Mouse (Mus musculus) hindbrain, embryonic 14.5 days (tissue): Measurements from ENCODE around the gene Prkn. TPM values are rescaled to one million over a fixed set of nuclear protein-coding genes. Genes with fewer than 3 reads are reported as not detected.
"Not testable (repeated sequence)": the region's sequence is repeated elsewhere in the genome, so short reads cannot be mapped to it uniquely, and the experiment has no call there.

ENCODE experiments used
- ATAC-seq: fragments of 200-750 bp; cut with Nextera tagmentation; 2 replicates; pipeline ENCODE4 v1.8.0; 2017; ENCODE audit warnings: moderate number of reproducible peaks, mild to moderate bottlenecking, moderate TSS enrichment, moderate library complexity; ENCODE audit not compliant: low FRiP score
- DNase-seq: peaks from one replicate; pipeline ENCODE4 v3.0.0-alpha.2; 2015; ENCODE audit warnings: low spot score
- H3K27ac ChIP-seq: fragments of 300-500 bp; sonication (generic); 2 replicates; pipeline ENCODE4 v1.5.1; 2014; ENCODE audit warnings: mild to moderate bottlenecking, moderate library complexity
- H3K27me3 ChIP-seq: fragments of 300-500 bp; sonication (generic); 2 replicates; pipeline ENCODE4 v1.6.1; 2014; ENCODE audit warnings: mild to moderate bottlenecking, low read length, mixed read lengths; ENCODE audit not compliant: control insufficient read depth, insufficient read depth
- H3K36me3 ChIP-seq: fragments of 300-500 bp; sonication (generic); replicated peaks from 2 replicates; pipeline ENCODE4 v1.6.1; 2014; ENCODE audit not compliant: control insufficient read depth, insufficient read depth
- H3K4me1 ChIP-seq: fragments of 300-500 bp; sonication (generic); replicated peaks from 2 replicates; pipeline ENCODE4 v1.6.1; 2014; ENCODE audit warnings: antibody characterized with exemption, low read length, mixed read lengths; ENCODE audit not compliant: control insufficient read depth, insufficient read depth
- H3K4me2 ChIP-seq: fragments of 300-500 bp; sonication (generic); replicated peaks from 2 replicates; pipeline ENCODE4 v1.6.1; 2014; ENCODE audit warnings: mild to moderate bottlenecking, moderate library complexity
- H3K4me3 ChIP-seq: fragments of 300-500 bp; sonication (generic); replicated peaks from 2 replicates; pipeline ENCODE4 v1.5.1; 2014; ENCODE audit warnings: mild to moderate bottlenecking, low read length
- H3K9ac ChIP-seq: fragments of 300-500 bp; sonication (generic); 2 replicates; pipeline ENCODE4 v1.6.1; 2014
- H3K9me3 ChIP-seq: fragments of 300-500 bp; sonication (generic); 2 replicates; pipeline ENCODE4 v1.6.1; 2016; ENCODE audit warnings: low read length; ENCODE audit not compliant: control insufficient read depth
- WGBS: fragments of 180-500 bp; shearing (Covaris S2); extraction: QIAGEN DNeasy Blood & Tissue Kit; methylation state at CpG from one replicate; pipeline ENCODE4 v1.1.7; 2014; 5-methylcytosine and 5-hydroxymethylcytosine counted together
- polyA plus RNA-seq: library from polyadenylated mRNA; unstranded; fragments of >200 nt; fragmentation: Nextera tagmentation; extraction: Ambion mirVana; gene quantifications from 2 replicates; pipeline ENCODE4 v1.2.1, GENCODE M21; 2014

Prkn gene
- polyA plus RNA-seq, 1 experiment from 2014 or later = 4.4 TPM

- H3K9ac ChIP-seq = no peak overlapping the region
- ATAC-seq (no peak), DNase-seq (no peak)
- no peaks in the 10 kb centered on the region for H3K9me3 ChIP-seq
- H3K36me3 ChIP-seq = no peaks in the 10 kb centered on the region
- no peak overlapping the region for H3K4me3 ChIP-seq
- WGBS = 89% methylated on average over 3 of the region's 3 CpGs
- no peaks in the 10 kb centered on the region for H3K27me3 ChIP-seq
- H3K27ac ChIP-seq = no peak overlapping the region
- no peak overlapping the region for H3K4me2 ChIP-seq
- H3K4me1 ChIP-seq = no peaks in the 10 kb centered on the region; the same call in 1 of the 2 replicates
These were observed 1154.1 kb downstream of the Prkn start for GRCm38 (mm10) chr17:11994252-11994651.

- 91% methylated on average over 3 of the region's 3 CpGs for WGBS
These were observed 1154.6 kb downstream of the Prkn start for GRCm38 (mm10) chr17:11994754-11995153.

GRCm38 (mm10) chr17:11995522-11995921, 1155.3 kb downstream of the Prkn start:
- H3K4me2 ChIP-seq = no peak overlapping the region
- no peak overlapping the region for H3K4me3 ChIP-seq
- 85% methylated on average over 3 of the region's 3 CpGs for WGBS
- H3K9ac ChIP-seq = no peak overlapping the region
- H3K9me3 ChIP-seq = no peaks in the 10 kb centered on the region
- ATAC-seq (no peak), DNase-seq (no peak)
- no peak overlapping the region for H3K27ac ChIP-seq
- no peaks in the 10 kb centered on the region; the same call in 1 of the 2 replicates for H3K4me1 ChIP-seq
- H3K27me3 ChIP-seq = no peaks in the 10 kb centered on the region
- H3K36me3 ChIP-seq = no peaks in the 10 kb centered on the region

More at GRCm38 (mm10) chr17:11994754-11995153, 1154.6 kb downstream of the Prkn start:
- not testable (repeated sequence) for ATAC-seq, H3K27me3 ChIP-seq, H3K4me3 ChIP-seq, H3K9ac ChIP-seq, H3K36me3 ChIP-seq, H3K4me1 ChIP-seq, H3K9me3 ChIP-seq, DNase-seq, H3K4me2 ChIP-seq, H3K27ac ChIP-seq

GRCm38 (mm10) chr17:11996311-11996710, 1156.1 kb downstream of the Prkn start:
- Histone ChIP-seq H3K36me3 (no peaks in the 10 kb centered on the region), H3K4me3 (no peak overlapping the region)
- ATAC-seq = no peak

GRCm38 (mm10) chr17:12000285-12000684, 1160.1 kb downstream of the Prkn start:
- no peak overlapping the region for H3K27ac ChIP-seq
- no peak overlapping the region for H3K4me3 ChIP-seq
- no peaks in the 10 kb centered on the region for H3K9me3 ChIP-seq
- DNase-seq (no peak), ATAC-seq (no peak)
- no peaks in the 10 kb centered on the region for H3K27me3 ChIP-seq
- H3K4me2 ChIP-seq = no peak overlapping the region
- no peaks in the 10 kb centered on the region for H3K36me3 ChIP-seq
- no peaks in the 10 kb centered on the region for H3K4me1 ChIP-seq
- WGBS = 65% methylated on average over 9 of the region's 9 CpGs
- no peak overlapping the region for H3K9ac ChIP-seq

More at GRCm38 (mm10) chr17:11996311-11996710, 1156.1 kb downstream of the Prkn start:
- Histone ChIP-seq H3K9me3 (no peaks in the 10 kb centered on the region), H3K9ac (no peak overlapping the region), H3K4me1 (no peaks in the 10 kb centered on the region; the same call in 1 of the 2 replicates), H3K4me2 (no peak overlapping the region), H3K27ac (no peak overlapping the region), H3K27me3 (no peaks in the 10 kb centered on the region)
- no peak for DNase-seq
- WGBS = 56% methylated on average over 9 of the region's 9 CpGs

GRCm38 (mm10) chr17:12021326-12021725, 1181.1 kb downstream of the Prkn start:
- Histone ChIP-seq H3K4me2 (no peak overlapping the region), H3K27me3 (no peaks in the 10 kb centered on the region), H3K27ac (no peak overlapping the region), H3K4me3 (no peak overlapping the region), H3K9ac (no peak overlapping the region), H3K4me1 (no peaks in the 10 kb centered on the region), H3K9me3 (peaks cover 9% of the 10 kb centered on the region; the same call in 1 of the 2 replicates), H3K36me3 (no peaks in the 10 kb centered on the region)
- ATAC-seq = no peak
- DNase-seq = no peak
- WGBS = 45% methylated on average over 3 of the region's 3 CpGs

GRCm38 (mm10) chr17:12029362-12029761, 1189.2 kb downstream of the Prkn start:
- H3K36me3 ChIP-seq = no peaks in the 10 kb centered on the region
- ATAC-seq = no peak
- whole genome bisulfite sequencing = 70% methylated on average over 5 of the region's 5 CpGs
- H3K9me3 ChIP-seq = no peaks in the 10 kb centered on the region
- no peaks in the 10 kb centered on the region for H3K27me3 ChIP-seq
- no peak overlapping the region for H3K9ac ChIP-seq
- no peak overlapping the region for H3K27ac ChIP-seq
- H3K4me3 ChIP-seq = no peak overlapping the region
- DNase-seq = no peak
- peaks cover 15% of the 10 kb centered on the region; the same call in 1 of the 2 replicates for H3K4me1 ChIP-seq
- H3K4me2 ChIP-seq = no peak overlapping the region

GRCm38 (mm10) chr17:12029921-12030461, 1189.8 kb downstream of the Prkn start:
- Histone ChIP-seq H3K9ac (peak overlapping the region; percentile 42; the same call in 1 of the 2 replicates), H3K9me3 (no peaks in the 10 kb centered on the region), H3K4me2 (peak overlapping the region; percentile 42), H3K36me3 (no peaks in the 10 kb centered on the region), H3K27ac (0 out of 2 replicates have a peak overlapping the region, but pooled peaks have one; percentile 41), H3K4me1 (peaks cover 15% of the 10 kb centered on the region; the same call in 1 of the 2 replicates), H3K27me3 (no peaks in the 10 kb centered on the region), H3K4me3 (no peak overlapping the region)
- DNase-seq (peak; percentile 39), ATAC-seq (no peak)
- 10% methylated on average over 14 of the region's 14 CpGs for WGBS

GRCm38 (mm10) chr17:12030556-12031160, 1190.5 kb downstream of the Prkn start:
- no peak for ATAC-seq
- Histone ChIP-seq H3K9me3 (no peaks in the 10 kb centered on the region), H3K9ac (peak overlapping the region; percentile 17; the same call in 1 of the 2 replicates), H3K4me2 (peak overlapping the region; percentile 42), H3K27me3 (no peaks in the 10 kb centered on the region), H3K27ac (peak overlapping the region; percentile 41; the same call in 1 of the 2 replicates), H3K4me1 (peaks cover 15% of the 10 kb centered on the region; the same call in 1 of the 2 replicates), H3K4me3 (no peak overlapping the region), H3K36me3 (no peaks in the 10 kb centered on the region)
- 7% methylated on average over 11 of the region's 11 CpGs for WGBS
- no peak for DNase-seq
